Mouse (Mus musculus) lung, postnatal 0 days (tissue): ENCODE results near the gene Xaf1. TPM values are rescaled to one million over a fixed set of nuclear protein-coding genes. Genes with fewer than 3 reads are reported as not detected.
A peak's percentile ranks its signal among the peaks of the same experiment; 100 is the strongest.

Experiments used
- ATAC-seq: fragments of 200-750 bp; cut with Nextera tagmentation; 2 replicates; pipeline ENCODE4 v1.8.0; 2017; ENCODE audit warnings: moderate library complexity
- DNase-seq: peaks from one replicate; pipeline ENCODE4 v3.0.0-alpha.2; 2016; ENCODE audit warnings: low spot score
- H3K27ac ChIP-seq: fragments of 300-500 bp; sonication (generic); 2 replicates; pipeline ENCODE4 v1.5.1; 2014; ENCODE audit warnings: antibody characterized with exemption, mild to moderate bottlenecking, low read length, mixed read lengths
- H3K27me3 ChIP-seq: fragments of 300-500 bp; sonication (generic); replicated peaks from 2 replicates; pipeline ENCODE4 v1.6.1; 2014; ENCODE audit warnings: low read length, mixed read lengths; ENCODE audit not compliant: insufficient read depth
- H3K36me3 ChIP-seq: fragments of 300-500 bp; sonication (generic); 2 replicates; pipeline ENCODE4 v1.6.1; 2014; ENCODE audit warnings: low read length, mixed read lengths; ENCODE audit not compliant: insufficient read depth
- H3K4me1 ChIP-seq: fragments of 300-500 bp; sonication (generic); 2 replicates; pipeline ENCODE4 v1.6.1; 2014; ENCODE audit warnings: antibody characterized with exemption, low read depth, low read length, mixed read lengths; ENCODE audit not compliant: insufficient read depth
- H3K4me2 ChIP-seq: fragments of 300-500 bp; sonication (generic); replicated peaks from 2 replicates; pipeline ENCODE4 v1.6.1; 2014; ENCODE audit warnings: low read depth, mild to moderate bottlenecking, low read length, moderate library complexity, mixed read lengths
- H3K4me3 ChIP-seq: fragments of 300-500 bp; sonication (generic); 2 replicates; pipeline ENCODE4 v1.5.1; 2014; ENCODE audit warnings: low read depth, low read length
- H3K9ac ChIP-seq: fragments of 300-500 bp; sonication (generic); replicated peaks from 2 replicates; pipeline ENCODE4 v1.6.1; 2014; ENCODE audit warnings: low read depth, mild to moderate bottlenecking
- H3K9me3 ChIP-seq: fragments of 300-500 bp; sonication (generic); 2 replicates; pipeline ENCODE4 v1.6.1; 2016; ENCODE audit warnings: low read length, mixed read lengths
- CTCF ChIP-seq: IDR thresholded peaks from 2 replicates; pipeline ENCODE4 v1.5.1; 2016; ENCODE audit warnings: antibody characterized with exemption, mild to moderate bottlenecking
- EP300 ChIP-seq: IDR thresholded peaks from 2 replicates; pipeline ENCODE4 v1.6.1; 2016; ENCODE audit warnings: antibody characterized with exemption, mild to moderate bottlenecking, control low read depth
- WGBS: fragments of 180-500 bp; shearing (Covaris S2); extraction: QIAGEN DNeasy Blood & Tissue Kit; methylation state at CpG from one replicate; pipeline ENCODE4 v1.1.7; 2014; 5-methylcytosine and 5-hydroxymethylcytosine counted together
- polyA plus RNA-seq: library from polyadenylated mRNA; unstranded; fragments of >200 nt; fragmentation: Nextera tagmentation; extraction: Ambion mirVana; gene quantifications from 2 replicates; pipeline ENCODE4 v1.2.1, GENCODE M21; 2015

The Xaf1 gene
- polyA plus RNA-seq, 1 experiment from 2014 or later: 39.7 TPM

GRCm38 (mm10) chr11:72308982-72309381 is 7.6 kb downstream of the Xaf1 start:
- Histone ChIP-seq H3K9me3 (no peaks in the 10 kb centered on the region), H3K9ac (no peak overlapping the region), H3K4me1 (no peaks in the 10 kb centered on the region), H3K4me3 (no peak overlapping the region), H3K36me3 (no peaks in the 10 kb centered on the region), H3K27me3 (0 out of 2 replicates have a peak, but pooled peaks cover 2% of the 10 kb centered on the region), H3K4me2 (no peak overlapping the region), H3K27ac (no peak overlapping the region)
- DNase-seq (no peak), ATAC-seq (no peak)
- 47% methylated on average over 2 of the region's 2 CpGs for WGBS
- TF ChIP-seq EP300 (no peak), CTCF (no peak)

- no peak overlapping the region for H3K9ac ChIP-seq
- no peak for TF ChIP-seq CTCF
- DNase-seq (no peak), ATAC-seq (no peak)
- H3K36me3 ChIP-seq: no peaks in the 10 kb centered on the region
- peaks cover 8% of the 10 kb centered on the region; the same call in 1 of the 2 replicates for H3K27me3 ChIP-seq
- H3K4me3 ChIP-seq: no peak overlapping the region
- H3K27ac ChIP-seq: no peak overlapping the region
- no peaks in the 10 kb centered on the region for H3K4me1 ChIP-seq
- no peaks in the 10 kb centered on the region for H3K9me3 ChIP-seq
- no peak overlapping the region for H3K4me2 ChIP-seq
- 67% methylated on average over 4 of the region's 4 CpGs for WGBS
These were observed 9.1 kb downstream of the Xaf1 start for GRCm38 (mm10) chr11:72310491-72310890.

- Histone ChIP-seq H3K9me3 (no peaks in the 10 kb centered on the region), H3K4me2 (no peak overlapping the region), H3K27ac (no peak overlapping the region), H3K4me1 (no peaks in the 10 kb centered on the region), H3K4me3 (no peak overlapping the region), H3K9ac (no peak overlapping the region), H3K27me3 (peaks cover 8% of the 10 kb centered on the region; the same call in 1 of the 2 replicates), H3K36me3 (no peaks in the 10 kb centered on the region)
- ATAC-seq (no peak), DNase-seq (no peak)
- 67% methylated on average over 10 of the region's 10 CpGs for WGBS
- TF ChIP-seq CTCF (no peak), EP300 (no peak)
These were observed 10.0 kb downstream of the Xaf1 start for GRCm38 (mm10) chr11:72311355-72312001.

- Histone ChIP-seq H3K4me3 (no peak within 1 kb of the TSS), H3K27me3 (peaks cover 8% of the 10 kb centered on the region; the same call in 1 of the 2 replicates), H3K27ac (no peak within 1 kb of the TSS), H3K9ac (no peak within 1 kb of the TSS), H3K9me3 (no peaks in the 10 kb centered on the region), H3K36me3 (no peaks in the 10 kb centered on the region), H3K4me2 (0 out of 2 replicates have a peak within 1 kb of the TSS, but pooled peaks have one; percentile 5), H3K4me1 (no peaks in the 10 kb centered on the region)
- no peak for TF ChIP-seq CTCF
- TF ChIP-seq EP300: no peak
- WGBS: 12% methylated on average over 28 of the region's 42 CpGs
- ATAC-seq (no peak), DNase-seq (no peak)
These were observed 12.9 kb downstream of the Xaf1 start, which contains the start of gene Fbxo39 for GRCm38 (mm10) chr11:72314151-72314895. Fbxo39 (plus strand) TSS chr11:72314444.

GRCm38 (mm10) chr11:72318026-72318425 is 16.6 kb downstream of the Xaf1 start:
- Histone ChIP-seq H3K36me3 (no peaks in the 10 kb centered on the region), H3K4me3 (no peak overlapping the region), H3K4me1 (no peaks in the 10 kb centered on the region), H3K27me3 (peaks cover 8% of the 10 kb centered on the region; the same call in 1 of the 2 replicates), H3K9ac (no peak overlapping the region), H3K9me3 (no peaks in the 10 kb centered on the region), H3K4me2 (no peak overlapping the region), H3K27ac (no peak overlapping the region)
- DNase-seq: no peak
- TF ChIP-seq EP300 (no peak), CTCF (no peak)
- WGBS: 48% methylated on average over 5 of the region's 5 CpGs
- no peak for ATAC-seq

- no peaks in the 10 kb centered on the region for H3K4me1 ChIP-seq
- H3K27me3 ChIP-seq: no peaks in the 10 kb centered on the region
- no peak overlapping the region for H3K4me3 ChIP-seq
- H3K4me2 ChIP-seq: no peak overlapping the region
- H3K36me3 ChIP-seq: no peaks in the 10 kb centered on the region
- TF ChIP-seq EP300 (no peak), CTCF (peak; percentile 55)
- no peaks in the 10 kb centered on the region for H3K9me3 ChIP-seq
- H3K9ac ChIP-seq: no peak overlapping the region
- DNase-seq: no peak
- H3K27ac ChIP-seq: no peak overlapping the region
- no peak for ATAC-seq
- 76% methylated on average over 3 of the region's 3 CpGs for WGBS
These were observed 23.0 kb downstream of the Xaf1 start for GRCm38 (mm10) chr11:72324431-72324830.
